Mouse (Mus musculus) gastrocnemius, postnatal 36 days (tissue): ENCODE measurements around the gene Tnrc6b. TPM values are rescaled to one million over a fixed set of nuclear protein-coding genes. Genes with fewer than 3 reads are reported as not detected.

ENCODE experiments used
- DNase-seq, 2 experiments: peaks; one replicate each; pipeline ENCODE4 v3.0.0; 2022
- intact Hi-C: fragments of 180-260 bp; cut with DNase I; formaldehyde crosslinking; loops from one replicate; pipeline ENCODE4 v1.15.1; 2025
- long read RNA-seq, 2 experiments: library from polyadenylated mRNA; stranded (forward); transcript quantifications; one replicate each; pipeline ENCODE4 v2.0.0; 2021
- total RNA-seq, 2 experiments: library from RNA; stranded (reverse); gene quantifications; 2 replicates each; pipeline ENCODE4 v1.2.3; 2021

Gene Tnrc6b
- 10 to 100 TPM; 38.3 to 51.1 TPM for total RNA-seq
- long read RNA-seq, experiment 1, partial matches to known transcripts = 0 of 2 reads
- long read RNA-seq, experiment 1, other reads (novel, unspliced or antisense) = 2 of 2 reads
- long read RNA-seq, experiment 2, partial matches to known transcripts = 0 of 1 reads
- long read RNA-seq, experiment 2, other reads (novel, unspliced or antisense) = 1 of 1 reads

GRCm38 (mm10) chr15:80710608-80711363, at the start of gene Tnrc6b:
Gene Tnrc6b (plus strand): TSS chr15:80711313.
- intact Hi-C loops = no loop called here
- DNase-seq = peak; percentile 96 to 98

- intact Hi-C loops = no loop called here
- DNase-seq = no peak
Measured at GRCm38 (mm10) chr15:80664444-80664843, 46.7 kb upstream of the Tnrc6b start.

GRCm38 (mm10) chr15:80671295-80672252, 39.5 kb upstream of the Tnrc6b start, which contains the start of gene Fam83f:
Gene Fam83f (plus strand): TSS chr15:80671847.
- DNase-seq = peak in 1 of 2 experiments; percentile 24
- intact Hi-C loops = no loop called here

GRCm38 (mm10) chr15:80672810-80673209, 38.3 kb upstream of the Tnrc6b start:
- intact Hi-C loops = no loop called here
- DNase-seq = no peak

- DNase-seq = no peak
- intact Hi-C loops = no loop called here
Measured at GRCm38 (mm10) chr15:80673337-80674095, 37.6 kb upstream of the Tnrc6b start.

- no peak for DNase-seq
- intact Hi-C loops = no loop called here
Measured at GRCm38 (mm10) chr15:80674700-80675099, 36.4 kb upstream of the Tnrc6b start.

GRCm38 (mm10) chr15:80679515-80680215, 31.4 kb upstream of the Tnrc6b start:
- intact Hi-C loops = no loop called here
- DNase-seq = no peak

- no peak for DNase-seq
Measured at GRCm38 (mm10) chr15:80680347-80681030, 30.6 kb upstream of the Tnrc6b start.

GRCm38 (mm10) chr15:80681466-80681881, 29.6 kb upstream of the Tnrc6b start:
- intact Hi-C loops = no loop called here
- no peak for DNase-seq

More at GRCm38 (mm10) chr15:80680347-80681030, 30.6 kb upstream of the Tnrc6b start:
- intact Hi-C loops = no loop called here

GRCm38 (mm10) chr15:80682343-80682742, 28.8 kb upstream of the Tnrc6b start:
- no peak for DNase-seq
- intact Hi-C loops = no loop called here

GRCm38 (mm10) chr15:80683151-80683550, 28.0 kb upstream of the Tnrc6b start:
- intact Hi-C loops = no loop called here
- no peak for DNase-seq

- intact Hi-C loops = no loop called here
- no peak for DNase-seq
Measured at GRCm38 (mm10) chr15:80683990-80684389, 27.1 kb upstream of the Tnrc6b start.

- intact Hi-C loops = no loop called here
- DNase-seq = no peak
Measured at GRCm38 (mm10) chr15:80684786-80685602, 26.1 kb upstream of the Tnrc6b start.

- intact Hi-C loops = no loop called here
- DNase-seq = no peak
Measured at GRCm38 (mm10) chr15:80685603-80685895, 25.6 kb upstream of the Tnrc6b start.

- no peak for DNase-seq
- intact Hi-C loops = no loop called here
Measured at GRCm38 (mm10) chr15:80688536-80688935, 22.6 kb upstream of the Tnrc6b start.

GRCm38 (mm10) chr15:80693492-80693891, 17.6 kb upstream of the Tnrc6b start:
- no peak for DNase-seq
- intact Hi-C loops = loop anchor here (5.0 to 10.0 kb wide), 2 partner anchors 56 to 599 kb away; partner anchors contain the start of genes Rpl3 and Syngr1

- no peak for DNase-seq
- intact Hi-C loops = loop anchor here (2.0 to 10.0 kb wide), 4 partner anchors 57 to 600 kb away; partner anchors contain the start of genes Rpl3 and Syngr1
Measured at GRCm38 (mm10) chr15:80694125-80694910, 16.8 kb upstream of the Tnrc6b start.
